Mouse (Mus musculus) testis, adult 2 months (tissue): ENCODE data around the gene Kat6b.

Experiments used
- CTCF ChIP-seq: fragments of 200-500 bp; IDR thresholded peaks from 2 replicates; pipeline ENCODE4 v1.5.1; 2012; ENCODE audit warnings: low read depth, mild to moderate bottlenecking, inconsistent platforms, low read length, moderate library complexity; ENCODE audit not compliant: control insufficient read depth, insufficient read depth, insufficient replicate concordance
- POLR2A ChIP-seq: fragments of 200-500 bp; IDR thresholded peaks from 2 replicates; pipeline ENCODE4 v1.6.1; 2012; ENCODE audit warnings: low read depth, mild to moderate bottlenecking, inconsistent platforms, low read length, moderate library complexity; ENCODE audit not compliant: control insufficient read depth

GRCm38 (mm10) chr14:21559447-21559846, 78.2 kb downstream of the Kat6b start:
- TF ChIP-seq POLR2A = no peak
- no peak for TF ChIP-seq CTCF
